Mouse (Mus musculus) kidney, postnatal 14 days (tissue): Measurements from ENCODE around the gene N4bp2l1.
A peak's percentile ranks its signal among the peaks of the same experiment; 100 is the strongest.

Experiments
- DNase-seq: peaks from one replicate; pipeline ENCODE4 v3.0.0; 2022; ENCODE audit warnings: mixed read lengths

N4bp2l1 gene

GRCm38 (mm10) chr5:150561783-150562182, 35.2 kb downstream of the N4bp2l1 start:
- DNase-seq = no peak

DNA sequence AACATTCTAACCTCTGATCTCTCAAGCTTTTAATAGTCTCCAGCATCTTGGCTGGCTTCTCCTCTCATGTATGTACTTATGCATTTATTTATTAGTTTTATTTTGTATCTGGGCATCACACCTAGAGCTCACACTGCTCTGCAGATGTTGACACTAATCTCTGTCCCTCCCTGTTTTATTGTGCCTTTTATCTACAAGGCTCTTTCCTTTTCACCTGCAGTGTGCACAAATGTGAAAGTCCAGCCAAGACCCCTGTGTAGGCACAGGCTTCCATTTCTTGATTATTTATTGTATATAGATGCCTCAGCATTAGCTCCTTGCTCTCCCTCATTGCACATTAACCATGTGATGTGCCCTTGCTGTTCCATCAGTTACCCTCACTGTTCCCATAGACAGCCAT, 35.6 kb downstream of the N4bp2l1 start:
- no peak for DNase-seq

- no peak for DNase-seq
These were observed 36.1 kb downstream of the N4bp2l1 start for GRCm38 (mm10) chr5:150560851-150561250.

DNA sequence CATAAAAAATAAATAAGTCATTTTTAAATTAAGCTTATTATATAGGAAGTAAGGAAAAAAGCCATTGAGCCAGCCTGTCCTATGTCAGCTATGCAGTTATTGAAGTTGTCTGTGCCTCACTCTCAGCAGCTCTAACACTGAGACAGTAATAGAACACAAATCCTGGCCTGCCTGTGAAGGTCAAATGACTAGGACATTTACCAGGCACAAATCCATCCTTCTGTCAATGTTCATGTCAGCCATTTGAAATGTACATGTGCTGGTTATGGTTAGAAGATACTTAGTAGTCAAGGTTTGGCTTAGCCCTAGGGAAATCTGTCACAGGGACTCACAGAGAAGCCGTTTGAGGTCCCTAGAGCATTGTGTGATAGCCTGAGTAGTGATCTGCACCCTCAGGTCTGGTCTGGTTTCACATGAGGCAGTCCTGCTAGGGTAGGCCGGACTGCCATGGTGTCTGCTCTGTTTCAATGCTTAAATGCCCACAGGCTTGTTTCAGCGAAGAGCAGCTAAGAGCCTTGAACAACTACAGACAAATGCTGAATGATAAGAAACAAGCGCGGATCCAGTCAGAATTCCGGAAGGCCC, 37.4 kb downstream of the N4bp2l1 start:
- no peak for DNase-seq

DNA sequence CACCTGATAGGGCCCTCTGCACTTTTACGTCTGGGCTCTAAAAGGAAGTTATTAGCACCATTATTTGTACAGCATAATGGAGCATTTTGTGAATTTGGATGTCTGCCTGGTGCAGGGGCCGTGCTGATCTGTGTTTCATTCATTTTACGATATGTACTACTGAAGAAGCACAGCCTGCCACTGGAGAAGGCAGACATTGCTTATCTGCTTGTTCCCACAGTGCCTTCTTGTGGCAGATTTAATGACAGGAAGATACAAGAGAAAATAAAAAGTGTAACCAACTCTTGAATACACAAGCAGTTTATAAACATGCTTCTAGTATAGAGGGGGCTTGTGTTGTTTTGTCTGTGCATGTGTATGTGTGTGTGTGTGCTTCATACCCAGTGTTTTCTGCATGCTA, 45.4 kb downstream of the N4bp2l1 start:
- DNase-seq = peak; percentile 23

DNA sequence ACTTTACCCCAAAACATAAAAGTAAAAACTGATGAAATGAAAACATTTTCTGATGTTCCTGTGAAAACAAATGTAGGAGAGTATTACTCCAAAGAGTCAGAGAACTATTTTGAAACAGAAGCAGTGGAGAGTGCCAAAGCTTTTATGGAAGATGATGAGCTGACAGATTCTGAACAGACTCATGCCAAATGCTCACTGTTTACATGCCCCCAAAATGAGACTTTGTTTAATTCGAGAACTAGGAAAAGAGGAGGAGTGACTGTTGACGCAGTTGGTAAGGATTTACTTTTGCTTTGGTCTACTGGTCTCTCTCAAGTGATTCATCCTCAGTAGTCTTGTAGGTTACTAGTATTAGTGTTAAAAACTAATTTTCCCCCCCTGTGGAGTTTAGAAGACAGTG, 53.8 kb downstream of the N4bp2l1 start:
- no peak for DNase-seq

GRCm38 (mm10) chr5:150541302-150541701, 55.7 kb downstream of the N4bp2l1 start:
- no peak for DNase-seq

- DNase-seq = no peak
These were observed 71.7 kb downstream of the N4bp2l1 start for GRCm38 (mm10) chr5:150525239-150525638.

GRCm38 (mm10) chr5:150522867-150523234, 74.1 kb downstream of the N4bp2l1 start:
- no peak for DNase-seq

GRCm38 (mm10) chr5:150521937-150522866, 74.8 kb downstream of the N4bp2l1 start, which contains the start of gene Brca2:
TSS of gene Brca2 (plus strand) at chr5:150522630.
- peak; percentile 93 for DNase-seq
